Mouse (Mus musculus) CD4-positive, CD25-positive, alpha-beta regulatory T cell, adult 4 months (primary cell): Measurements from ENCODE around the gene Grik4. TPM values are rescaled to one million over a fixed set of nuclear protein-coding genes. Genes with fewer than 3 reads are reported as not detected.

Source experiments
- ATAC-seq: one replicate; pipeline ENCODE4 v1.8.0; 2017
- polyA plus RNA-seq, 2 experiments: library from polyadenylated mRNA; unstranded; fragments of 100-300 nt; shearing (Covaris generic); gene quantifications; one replicate each; pipeline ENCODE4 v1.2.1; 2017

Grik4 gene
- polyA plus RNA-seq, 2 experiments from 2014 or later = not detected

DNA sequence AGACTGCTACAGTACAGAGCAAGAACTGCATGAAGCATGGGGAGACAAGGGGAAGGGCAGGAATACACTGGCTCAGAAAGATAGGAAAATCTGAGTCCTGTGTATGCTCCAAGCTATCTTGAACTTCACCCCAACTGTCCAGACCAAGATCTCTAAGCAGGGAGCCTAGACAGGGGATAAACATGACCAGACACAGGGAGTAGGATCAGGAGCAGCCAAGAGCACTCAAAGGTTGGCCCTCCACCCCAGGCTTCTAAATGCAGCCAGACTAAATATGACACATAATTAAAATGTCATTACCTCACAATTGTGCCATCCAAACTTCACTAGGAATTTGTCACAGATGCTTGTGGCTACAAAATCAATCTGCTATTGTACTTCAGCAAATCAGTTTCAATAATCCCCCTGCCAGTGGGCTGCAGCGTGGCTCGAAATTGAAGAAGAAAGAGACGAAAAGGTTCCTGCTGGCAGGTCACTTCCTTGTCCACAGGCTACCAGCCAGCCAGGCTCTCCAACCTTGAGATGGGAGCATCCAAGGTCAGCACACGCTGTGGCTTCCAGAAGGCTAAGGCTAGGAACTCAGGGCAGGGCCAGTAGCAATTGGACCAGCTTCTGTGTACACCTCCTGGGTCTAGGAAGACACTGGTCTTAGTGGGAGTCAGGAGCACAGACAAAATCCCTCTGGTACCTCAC is 85.1 kb downstream of the Grik4 start:
- no peak for ATAC-seq

DNA sequence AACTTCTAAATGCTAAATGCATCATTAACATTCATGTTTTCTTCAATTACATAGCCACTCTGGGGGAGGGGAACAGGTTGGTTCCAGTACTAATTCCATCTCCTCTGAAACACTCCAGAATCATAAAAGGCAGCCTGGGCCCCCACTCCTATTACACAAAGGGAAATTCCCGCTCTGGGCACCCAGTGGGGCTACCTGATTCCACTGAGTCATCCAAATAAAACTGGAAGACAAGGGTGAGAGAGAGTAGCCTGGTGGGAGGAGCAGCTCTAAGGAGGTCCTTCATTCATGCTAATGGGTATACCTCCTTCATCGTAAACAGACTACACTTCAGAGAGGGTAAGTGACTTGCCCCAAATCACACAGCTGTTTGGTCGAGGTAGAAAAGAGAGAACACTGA is 85.7 kb downstream of the Grik4 start:
- no peak for ATAC-seq

DNA sequence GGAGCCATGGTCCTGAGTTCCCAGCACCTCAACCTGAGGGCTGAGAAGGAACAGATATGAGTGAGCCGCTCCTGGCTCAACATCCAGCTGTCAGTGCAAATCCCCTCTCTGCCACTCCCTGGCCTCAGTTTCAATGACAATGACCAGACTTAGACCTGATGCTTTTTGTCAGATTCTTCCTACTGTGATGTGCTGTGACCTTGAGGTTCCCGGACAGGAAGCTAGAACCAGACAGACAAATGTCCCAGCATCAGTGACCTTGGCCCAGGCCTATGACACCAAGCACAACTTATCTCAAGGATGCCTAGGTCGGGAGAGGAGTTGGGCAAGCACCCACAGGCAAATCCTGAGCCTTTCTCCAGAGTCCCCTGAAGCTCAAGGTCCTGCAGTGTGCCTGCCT is 86.5 kb downstream of the Grik4 start:
- no peak for ATAC-seq

DNA sequence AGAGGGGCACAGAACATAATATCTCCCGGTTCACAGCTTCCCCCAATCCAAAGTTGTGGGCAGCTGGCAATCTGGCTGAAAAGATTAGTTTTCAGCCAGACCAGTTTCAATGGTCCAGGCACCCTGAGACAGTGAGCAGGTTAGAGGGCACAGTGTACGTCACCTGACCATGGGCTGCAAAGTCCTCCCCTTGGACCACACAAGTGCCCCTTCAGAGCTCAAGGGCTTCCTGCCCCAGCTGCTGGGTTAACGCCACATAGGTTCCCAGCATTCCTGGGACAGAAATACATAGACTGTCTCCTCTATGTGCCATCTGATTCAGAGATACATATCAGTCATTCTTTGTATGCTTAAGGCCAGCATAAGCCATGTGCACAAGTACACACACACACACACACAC is 91.2 kb downstream of the Grik4 start:
- no peak for ATAC-seq

DNA sequence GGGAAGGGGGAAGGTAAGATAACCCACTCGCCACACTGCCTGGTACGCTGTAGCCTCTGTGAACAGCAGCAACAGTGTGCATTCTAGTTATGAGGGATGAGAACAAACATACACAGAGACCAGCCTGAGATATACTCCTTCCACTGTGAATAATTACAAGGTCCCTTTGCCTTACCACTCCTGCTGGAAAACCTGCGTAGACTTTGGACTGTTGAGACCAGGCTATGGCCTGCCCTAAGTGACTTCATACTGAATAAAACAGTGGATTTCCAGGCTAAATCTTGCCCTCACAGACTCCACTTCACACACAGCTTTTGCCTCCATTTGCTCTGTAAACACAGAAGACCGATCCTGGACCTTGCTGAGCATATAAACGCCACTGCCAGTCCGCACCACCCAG is 94.2 kb downstream of the Grik4 start:
- ATAC-seq = no peak

DNA sequence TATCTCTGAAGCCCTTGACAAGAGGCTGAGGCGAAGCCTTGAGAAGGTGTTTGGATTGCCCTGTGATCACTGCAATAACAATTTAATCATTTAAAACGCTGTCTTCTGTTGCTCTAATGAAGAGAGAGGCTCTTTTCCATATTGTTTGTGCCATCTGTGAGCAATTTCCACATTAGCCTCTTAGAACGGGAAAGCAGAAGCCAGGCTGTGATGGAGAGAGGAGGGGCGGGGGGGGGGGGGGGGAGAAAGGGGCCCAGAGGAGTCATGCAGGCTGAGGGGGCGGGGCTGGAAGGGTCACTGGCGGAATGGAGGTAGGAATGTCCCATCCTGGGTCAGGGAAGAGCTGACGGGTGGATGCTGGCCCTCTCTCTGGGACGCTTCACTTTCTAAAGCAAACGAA is 96.2 kb downstream of the Grik4 start:
- no peak for ATAC-seq

DNA sequence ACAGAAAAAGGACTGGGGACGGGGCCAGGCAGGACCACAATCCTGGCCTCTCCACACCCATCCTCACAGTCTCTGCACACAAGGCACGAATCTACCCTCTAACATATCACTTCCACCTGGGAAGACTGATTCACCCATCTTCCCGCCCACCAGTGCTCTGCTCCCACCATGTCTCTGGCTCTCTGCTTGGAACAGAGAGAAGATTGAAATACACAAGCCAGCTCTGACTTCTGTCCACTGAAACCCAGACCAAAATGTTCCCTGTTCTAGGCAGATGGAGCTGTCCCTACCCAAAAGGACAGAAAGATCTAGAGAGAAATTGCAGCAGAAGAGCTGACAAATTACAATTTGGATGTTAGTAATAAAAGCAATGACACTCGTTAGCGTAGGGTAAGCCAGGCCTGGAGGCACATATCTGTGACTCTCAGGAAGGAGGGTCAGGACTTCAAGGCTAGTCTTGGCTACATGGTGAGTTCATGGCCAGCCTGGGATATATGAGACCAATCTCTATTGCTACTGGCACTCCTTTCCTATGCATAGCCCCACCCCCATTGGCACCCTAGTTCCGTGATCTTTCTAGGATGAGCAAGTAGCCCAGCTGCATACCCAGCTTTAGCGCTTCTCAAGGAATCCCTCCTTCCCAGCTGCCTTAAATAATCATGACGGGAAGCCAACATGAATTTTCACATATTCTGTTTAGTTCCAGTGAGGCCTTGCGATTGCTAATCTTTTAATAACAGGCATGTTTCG is 97.4 kb downstream of the Grik4 start:
- no peak for ATAC-seq

DNA sequence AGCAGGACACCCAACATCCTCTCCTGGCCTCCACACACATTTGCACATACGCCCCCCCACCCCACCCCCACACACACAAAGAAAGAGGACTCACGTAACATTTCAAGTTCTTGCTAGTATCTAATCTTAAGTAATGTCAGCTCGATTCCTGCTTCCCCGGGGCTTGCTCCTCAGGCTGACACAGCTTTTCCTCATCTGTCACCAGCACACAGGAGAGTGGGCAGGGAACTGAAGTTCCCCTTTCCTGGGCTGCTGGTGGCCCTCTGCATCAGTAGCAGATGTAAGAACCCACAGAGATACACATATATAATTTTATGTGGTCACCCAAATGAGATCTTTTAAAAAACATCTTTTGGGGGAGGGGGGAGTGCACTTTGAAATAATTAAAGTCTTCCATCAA is 98.2 kb downstream of the Grik4 start:
- no peak for ATAC-seq

DNA sequence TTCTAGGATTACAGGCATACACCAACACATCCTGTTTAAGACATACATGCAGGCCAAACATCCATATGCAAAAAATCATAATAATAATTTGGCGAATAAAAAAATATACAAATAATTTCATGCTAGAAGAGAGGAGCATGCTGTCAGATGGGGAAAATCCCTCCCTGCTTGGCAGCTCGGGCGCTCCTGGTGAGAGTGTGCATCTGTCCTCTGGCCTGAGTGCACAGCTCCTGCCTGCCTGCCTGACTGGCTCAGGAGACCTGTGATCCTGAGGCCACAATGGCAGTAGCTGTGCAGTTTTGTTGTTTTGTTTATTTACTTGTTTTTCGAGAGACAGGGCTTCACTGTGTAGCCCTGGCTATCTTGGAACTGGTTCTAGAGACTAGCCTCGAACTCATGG is 100.0 kb downstream of the Grik4 start:
- ATAC-seq = no peak

DNA sequence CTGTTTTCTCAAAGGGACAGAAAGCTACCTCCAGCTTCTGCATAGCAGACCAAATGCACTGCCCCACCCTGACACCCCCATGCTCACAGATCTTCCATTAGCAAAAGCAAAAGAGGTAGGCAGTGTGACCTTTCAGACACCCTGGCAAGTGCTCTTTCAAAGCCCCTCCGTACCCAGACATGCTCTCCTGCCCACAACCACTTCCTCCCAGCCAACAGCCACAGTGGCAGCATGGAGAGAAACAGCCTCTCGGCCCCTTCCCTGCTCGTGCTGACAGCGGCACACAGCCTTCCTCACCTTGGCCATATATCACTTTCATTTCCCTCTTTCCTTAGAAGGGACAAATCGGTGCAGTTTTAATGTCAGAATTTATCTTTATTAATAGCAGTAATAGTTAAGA is 106.0 kb downstream of the Grik4 start:
- ATAC-seq = peak; percentile 94

DNA sequence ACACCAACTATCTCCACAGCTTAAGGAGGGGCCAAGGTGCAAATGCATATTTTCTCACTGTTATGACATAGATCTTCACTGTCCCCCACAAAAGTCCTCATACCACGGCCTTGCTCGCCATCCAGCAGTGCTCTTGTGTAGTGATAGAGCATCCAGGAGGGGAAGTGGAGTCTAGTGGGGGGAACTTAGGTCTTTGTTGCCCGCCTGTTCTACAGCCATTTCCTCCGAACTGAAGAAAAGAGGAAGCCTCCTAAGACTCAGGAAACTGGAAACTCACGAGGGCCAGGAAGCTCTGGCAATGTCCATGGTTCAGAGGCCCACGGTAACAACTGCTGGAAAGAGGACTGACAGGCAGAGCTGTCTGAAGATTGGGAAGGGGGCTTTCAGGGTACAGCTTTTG is 106.8 kb downstream of the Grik4 start:
- ATAC-seq = no peak

DNA sequence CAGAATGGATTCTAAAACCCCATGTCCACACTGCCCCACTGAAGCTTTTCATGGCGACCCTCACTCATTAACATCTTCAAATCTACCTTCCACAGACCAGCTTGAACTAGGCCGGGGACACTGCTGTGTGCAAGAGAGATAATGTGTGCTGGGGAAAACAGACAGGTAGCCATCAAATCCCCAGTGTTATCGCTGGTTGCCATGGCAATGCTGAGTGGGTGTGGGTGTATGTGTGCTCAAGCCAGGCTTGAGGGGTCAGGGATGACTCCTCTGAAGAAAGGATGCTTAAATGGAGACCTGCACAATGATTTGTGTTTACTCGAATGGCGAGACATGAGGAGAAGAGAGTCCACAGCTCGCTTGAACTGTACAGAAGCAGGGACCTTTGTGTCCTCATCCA is 112.7 kb downstream of the Grik4 start:
- ATAC-seq = no peak

DNA sequence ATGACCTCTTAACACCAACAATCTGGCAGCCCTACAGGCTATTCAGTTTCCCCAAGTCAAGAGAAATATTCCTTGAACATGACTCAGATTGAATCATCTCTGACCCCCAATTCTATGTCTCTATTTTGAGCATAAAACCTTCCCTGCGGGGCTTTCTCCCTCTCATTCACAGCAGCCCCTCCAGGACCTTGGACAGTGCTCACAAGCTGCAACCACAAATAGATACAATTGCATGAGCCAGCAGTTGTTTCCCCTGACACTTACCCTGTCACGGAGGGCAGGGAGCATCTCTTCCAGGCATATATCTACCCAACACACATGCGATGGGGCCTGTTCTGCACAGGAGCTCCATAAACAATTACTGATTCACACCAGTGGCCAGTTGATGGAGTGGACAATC is 125.0 kb downstream of the Grik4 start:
- ATAC-seq = no peak

DNA sequence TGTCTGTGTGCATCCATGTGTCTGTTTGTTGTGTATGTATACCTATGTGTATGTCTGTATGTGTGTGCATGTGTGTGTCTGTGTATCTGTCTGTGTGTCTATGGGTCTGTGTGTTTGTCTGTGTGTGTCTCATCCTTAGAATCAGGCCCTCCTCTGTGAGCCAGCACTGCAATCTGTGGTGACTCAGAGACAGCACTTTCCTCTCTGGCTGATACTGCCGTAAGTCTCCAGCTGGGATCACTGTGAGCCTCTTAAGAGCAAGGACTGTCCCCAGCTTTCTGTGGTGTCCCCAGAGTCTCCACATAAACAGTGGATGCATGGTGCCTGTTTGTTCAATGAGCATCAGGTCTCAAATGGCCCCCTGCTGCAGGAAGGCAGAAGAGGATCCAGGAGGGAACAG is 127.5 kb downstream of the Grik4 start:
- no peak for ATAC-seq

DNA sequence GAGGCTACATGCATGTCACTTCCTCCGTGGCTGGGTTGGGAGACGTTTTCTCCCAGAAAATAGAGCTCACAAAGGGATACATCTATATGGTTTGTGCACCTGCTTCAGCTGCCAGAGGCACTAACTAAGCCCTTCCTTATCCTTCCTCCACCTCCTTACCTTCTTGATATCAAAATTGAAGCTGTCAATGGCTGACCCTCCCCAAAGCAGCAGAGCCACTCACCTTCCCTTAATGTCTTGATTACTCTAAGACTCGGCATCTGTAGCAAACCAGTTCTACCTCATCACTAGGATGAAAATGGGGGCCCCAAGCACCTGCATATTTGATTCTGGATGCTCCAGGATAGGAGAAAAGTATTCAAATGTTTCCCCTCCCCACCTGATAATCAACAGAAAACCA is 135.1 kb downstream of the Grik4 start:
- no peak for ATAC-seq

DNA sequence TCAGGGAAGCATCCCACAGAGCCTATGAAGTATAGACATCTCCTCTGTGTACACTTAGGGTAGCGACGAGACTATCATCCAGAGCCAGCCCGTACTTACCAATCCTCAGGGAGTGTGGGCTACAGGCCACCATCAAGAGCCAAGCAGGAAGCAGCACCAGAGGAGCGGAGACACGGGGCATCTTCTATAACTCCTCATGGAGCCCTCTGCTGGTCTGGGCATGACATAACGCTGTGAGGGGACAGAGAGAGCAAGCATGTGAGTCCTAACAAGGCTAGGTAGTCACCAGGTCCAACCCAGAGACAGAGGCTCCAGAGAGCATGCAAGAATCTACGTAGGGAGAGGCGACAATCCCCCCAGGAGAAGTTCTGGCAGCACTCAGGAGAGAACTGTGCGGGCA is 135.9 kb downstream of the Grik4 start:
- ATAC-seq = no peak

DNA sequence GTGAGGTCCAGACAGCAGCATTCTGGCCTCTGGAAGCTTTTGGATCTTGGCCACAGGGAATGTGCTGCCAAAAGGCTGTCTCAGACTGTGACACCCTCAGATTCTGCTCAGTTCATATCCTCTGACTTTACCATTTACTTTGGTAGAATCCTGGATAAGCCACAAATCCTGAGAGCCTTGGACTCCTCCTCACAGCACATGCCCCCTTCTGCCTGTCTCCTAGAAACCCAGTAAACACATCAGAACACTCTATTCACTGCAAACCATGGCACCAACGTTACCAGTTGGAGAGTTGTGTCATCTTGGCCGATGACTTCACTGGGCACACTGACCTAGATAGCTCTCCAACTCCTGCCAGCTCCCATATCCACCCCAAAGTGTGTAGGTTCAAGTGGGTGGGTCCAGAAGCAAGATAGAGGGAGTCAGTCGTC is 141.2 kb downstream of the Grik4 start:
- ATAC-seq = no peak

DNA sequence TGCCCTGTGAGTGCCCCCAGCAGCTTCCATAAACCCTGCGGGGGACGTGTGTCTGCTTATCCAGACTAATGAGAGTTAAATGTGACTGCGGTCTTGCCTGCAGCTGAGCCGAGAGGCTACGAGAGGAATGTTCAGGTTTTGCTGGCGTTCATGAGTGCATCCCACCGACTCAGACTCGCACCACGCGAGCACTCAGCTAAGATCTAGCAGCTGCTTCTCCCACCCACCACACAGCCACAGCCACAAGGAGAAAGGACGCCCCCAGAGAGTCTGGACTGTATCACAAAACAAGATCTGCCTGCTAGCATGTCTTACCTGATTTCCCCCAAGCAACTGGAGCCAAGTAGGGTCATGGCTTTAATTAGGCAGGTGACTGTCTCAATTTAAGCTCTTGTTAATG is 142.4 kb downstream of the Grik4 start:
- ATAC-seq = no peak

DNA sequence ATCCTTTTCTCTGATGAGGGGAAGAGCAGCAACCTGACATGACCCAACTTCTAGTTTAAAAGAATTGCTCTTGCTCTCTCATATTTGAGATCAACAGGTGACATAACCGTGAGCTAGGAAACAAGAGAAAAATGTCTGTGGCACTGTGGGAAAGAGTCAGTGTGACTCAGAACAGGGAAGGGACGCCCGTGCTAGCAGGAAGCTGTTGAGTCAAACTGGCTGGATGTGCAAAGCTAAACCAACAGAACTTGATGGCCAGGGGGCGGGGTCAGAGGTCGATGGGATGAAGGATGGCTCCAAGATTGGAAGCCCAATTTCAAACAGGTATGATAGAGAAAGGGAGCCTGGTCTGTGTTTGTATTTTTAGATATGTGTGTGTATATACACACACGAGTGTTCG is 144.2 kb downstream of the Grik4 start:
- no peak for ATAC-seq

DNA sequence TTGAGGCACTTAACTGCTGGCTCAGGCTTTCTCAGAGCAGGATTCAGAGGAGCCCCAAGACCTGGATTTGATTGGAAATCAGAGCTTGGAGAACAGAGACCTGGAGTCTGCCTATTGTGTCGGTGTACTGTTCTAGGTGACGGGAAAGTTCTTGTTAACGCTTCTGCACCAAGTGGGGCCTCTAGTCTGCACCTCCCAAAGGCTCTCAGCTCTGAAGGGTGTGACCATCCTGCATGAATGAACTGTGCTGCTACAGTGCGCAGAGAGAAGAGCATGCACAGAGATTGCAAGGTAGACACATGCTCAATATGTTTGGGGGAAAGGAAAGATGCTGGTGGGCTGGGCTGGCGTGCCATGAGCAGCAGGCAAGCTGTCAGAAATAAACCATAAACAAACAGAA is 144.6 kb downstream of the Grik4 start:
- ATAC-seq = no peak

DNA sequence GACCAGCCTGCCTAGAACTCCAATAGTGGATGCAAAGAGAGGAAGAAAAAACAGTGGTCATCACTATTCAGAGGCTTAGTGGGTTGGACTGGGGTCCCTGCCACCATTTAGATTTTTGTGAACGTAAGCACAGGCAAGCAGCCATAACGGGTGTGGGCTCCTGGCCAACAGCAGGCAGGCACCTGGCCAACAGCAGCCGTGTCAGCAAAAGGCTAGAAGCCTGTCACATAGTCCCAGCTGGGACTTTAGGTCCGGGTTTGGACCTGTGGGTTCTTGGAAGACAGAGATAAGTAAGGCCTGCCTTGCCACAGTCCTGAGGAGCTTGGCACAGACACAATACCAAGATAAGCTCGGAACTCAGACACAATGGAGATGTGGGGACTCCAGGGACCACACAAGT is 145.1 kb downstream of the Grik4 start:
- ATAC-seq = no peak

DNA sequence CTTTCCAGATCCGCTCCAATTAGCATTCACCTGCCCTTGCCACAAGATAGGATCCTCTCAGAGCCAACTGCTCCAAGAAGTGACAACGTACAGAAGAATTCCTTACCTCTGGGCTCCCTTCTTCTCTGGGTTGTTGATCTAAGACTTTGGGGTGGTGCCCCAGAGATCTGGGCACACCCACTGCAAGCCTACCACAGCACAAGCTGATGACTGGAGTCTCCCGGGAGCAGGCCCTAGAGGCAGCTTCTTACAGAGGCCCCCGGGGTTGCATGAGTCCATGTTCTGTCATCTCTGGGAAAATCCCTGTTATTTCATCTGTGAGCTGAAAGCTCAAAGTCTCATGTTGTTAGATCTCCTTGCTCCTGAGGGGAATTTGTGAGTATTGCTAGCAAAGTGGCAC is 146.0 kb downstream of the Grik4 start:
- ATAC-seq = no peak

DNA sequence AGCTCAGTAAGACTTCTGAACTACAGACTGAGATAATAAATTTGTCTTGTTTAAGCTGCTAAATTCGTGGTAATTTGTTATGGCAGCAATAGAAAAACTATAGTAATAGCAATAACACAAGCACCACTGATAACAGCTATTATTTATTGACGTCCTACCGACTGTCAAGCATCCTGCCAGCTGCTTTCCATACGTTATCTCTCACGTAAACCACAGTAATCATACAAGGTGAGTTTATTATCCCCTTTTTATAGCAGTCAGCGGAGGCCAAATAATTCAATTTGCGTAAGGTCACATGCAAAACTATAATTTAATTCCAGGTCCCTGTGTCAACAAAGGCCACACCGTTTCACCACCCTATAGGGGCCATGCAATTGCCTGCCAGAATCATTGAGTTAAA is 147.0 kb downstream of the Grik4 start:
- ATAC-seq = no peak

DNA sequence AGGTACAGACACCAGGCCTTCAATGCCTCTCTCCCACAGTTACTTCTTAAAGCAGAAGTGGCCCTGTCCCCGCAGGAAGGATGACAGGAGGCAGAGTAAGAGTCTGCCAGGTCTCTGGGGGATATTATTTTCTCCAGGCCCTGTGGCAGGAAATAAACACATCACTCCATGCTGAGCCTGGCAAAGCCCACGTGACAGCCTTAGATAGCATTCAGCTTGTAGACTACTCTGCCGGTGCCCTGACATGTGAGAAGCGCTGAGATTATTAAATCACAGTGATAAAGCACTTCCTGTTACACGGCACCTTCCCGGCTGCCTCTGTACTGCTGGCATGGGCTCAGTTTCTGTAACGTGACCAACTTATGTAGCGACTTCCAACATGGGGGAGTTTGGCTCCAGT is 148.4 kb downstream of the Grik4 start:
- no peak for ATAC-seq

DNA sequence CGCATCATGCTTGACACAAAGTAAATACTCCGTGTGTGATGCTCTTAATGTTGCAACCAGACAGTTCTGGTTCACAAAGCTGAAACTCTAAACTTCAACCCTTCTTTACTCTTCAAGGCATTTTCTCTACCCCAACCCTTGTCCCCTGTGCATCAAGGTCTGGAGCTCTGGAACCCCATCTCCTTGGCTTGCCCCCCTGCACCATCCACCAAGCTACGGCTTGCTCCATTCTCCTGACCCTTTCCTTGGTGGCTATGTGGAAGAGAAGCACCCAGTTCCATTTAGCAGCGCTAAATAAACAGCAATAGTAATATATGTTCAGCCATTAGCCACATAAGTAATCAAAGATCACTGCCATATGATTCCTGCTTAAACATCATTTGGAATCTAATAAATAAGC is 150.3 kb downstream of the Grik4 start:
- no peak for ATAC-seq
